Mouse (Mus musculus) olfactory bulb, adult 2 months (tissue): Measurements from ENCODE around the gene Lgr4. TPM values are rescaled to one million over a fixed set of nuclear protein-coding genes. Genes with fewer than 3 reads are reported as not detected.
A peak's percentile ranks its signal among the peaks of the same experiment; 100 is the strongest.

Experiments
- H3K27ac ChIP-seq: fragments of 200-500 bp; 2 replicates; pipeline ENCODE4 v1.5.1; 2012; ENCODE audit warnings: low read depth, low read length; ENCODE audit not compliant: insufficient read depth
- H3K4me1 ChIP-seq: fragments of 200-500 bp; 2 replicates; pipeline ENCODE4 v1.6.1; 2012; ENCODE audit warnings: low read length; ENCODE audit not compliant: control insufficient read depth, insufficient read depth
- H3K4me3 ChIP-seq: fragments of 200-500 bp; 2 replicates; pipeline ENCODE4 v1.5.1; 2012; ENCODE audit warnings: mild to moderate bottlenecking, low read depth, low read length, moderate library complexity; ENCODE audit not compliant: insufficient read depth
- CTCF ChIP-seq: fragments of 200-500 bp; IDR thresholded peaks from 2 replicates; pipeline ENCODE4 v1.5.1; 2012; ENCODE audit warnings: low read depth, mild to moderate bottlenecking, low read length, moderate library complexity; ENCODE audit not compliant: insufficient read depth
- POLR2A ChIP-seq: fragments of 200-500 bp; IDR thresholded peaks from 2 replicates; pipeline ENCODE4 v1.6.1; 2012; ENCODE audit warnings: mild to moderate bottlenecking, low read depth, low read length, moderate library complexity; ENCODE audit not compliant: insufficient read depth
- WGBS: fragments of 180-500 bp; shearing (Covaris S2); methylation state at CpG from one replicate; pipeline ENCODE4 v1.1.7; 2018; 5-methylcytosine and 5-hydroxymethylcytosine counted together
- polyA plus RNA-seq: library from polyadenylated mRNA; stranded (reverse); fragments of >200 nt; gene quantifications from 2 replicates; pipeline ENCODE4 v1.2.4, GENCODE M21; 2012; ENCODE audit warnings: low replicate concordance; ENCODE audit not compliant: missing spikeins, insufficient read depth, insufficient read length

Gene Lgr4
- polyA plus RNA-seq, 1 experiment = not detected

- Histone ChIP-seq H3K4me1 (no peaks in the 10 kb centered on the region), H3K4me3 (no peak overlapping the region), H3K27ac (no peak overlapping the region)
- TF ChIP-seq CTCF (no peak), POLR2A (no peak)
Measured at GRCm38 (mm10) chr2:110009449-110009848, 92.0 kb downstream of the Lgr4 start.

GRCm38 (mm10) chr2:110012184-110012725 lies 94.8 kb downstream of the Lgr4 start:
- WGBS = 86% methylated on average over 13 of the region's 13 CpGs

DNA sequence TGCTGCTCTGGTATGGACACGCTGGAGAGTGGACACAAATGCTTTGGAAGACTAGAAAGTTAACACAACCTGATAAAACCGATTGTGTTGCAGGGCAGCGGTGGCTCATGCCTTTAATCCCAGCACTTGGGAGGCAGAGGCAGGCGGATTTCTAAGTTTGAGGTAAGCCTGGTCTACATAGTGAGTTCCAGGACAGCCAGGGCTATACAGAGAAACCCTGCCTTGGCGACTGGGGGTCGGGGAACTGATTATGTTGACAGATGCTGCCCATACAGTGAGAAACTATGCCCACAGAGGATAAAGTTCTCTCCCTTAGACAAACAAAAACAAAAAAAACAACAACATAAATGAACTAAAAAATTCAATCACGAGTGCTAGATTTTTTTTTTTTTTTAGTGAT lies 99.6 kb downstream of the Lgr4 start:
- Histone ChIP-seq H3K4me3 (peak overlapping the region; percentile 88), H3K4me1 (no peaks in the 10 kb centered on the region), H3K27ac (no peak overlapping the region)
- 40% methylated on average over 7 of the region's 7 CpGs for WGBS
- TF ChIP-seq CTCF = no peak
- TF ChIP-seq POLR2A = no peak

More at GRCm38 (mm10) chr2:110012184-110012725, 94.8 kb downstream of the Lgr4 start:
- TF ChIP-seq CTCF = no peak
- TF ChIP-seq POLR2A = no peak
- Histone ChIP-seq H3K27ac (no peak overlapping the region), H3K4me3 (no peak overlapping the region), H3K4me1 (no peaks in the 10 kb centered on the region)

- H3K4me3 ChIP-seq = peak within 1 kb of the TSS; percentile 88
- H3K4me1 ChIP-seq = no peaks in the 10 kb centered on the region
- TF ChIP-seq CTCF = no peak
- TF ChIP-seq POLR2A = 0 out of 2 replicates have a peak, but pooled peaks have one; percentile 44
- under 1% methylated on average over 55 of the region's 55 CpGs for WGBS
- H3K27ac ChIP-seq = no peak within 1 kb of the TSS
Measured at GRCm38 (mm10) chr2:110017616-110018505, 100.4 kb downstream of the Lgr4 start, which contains the start of gene Ccdc34. Gene Ccdc34, plus strand, starts transcription at chr2:110017817.

DNA sequence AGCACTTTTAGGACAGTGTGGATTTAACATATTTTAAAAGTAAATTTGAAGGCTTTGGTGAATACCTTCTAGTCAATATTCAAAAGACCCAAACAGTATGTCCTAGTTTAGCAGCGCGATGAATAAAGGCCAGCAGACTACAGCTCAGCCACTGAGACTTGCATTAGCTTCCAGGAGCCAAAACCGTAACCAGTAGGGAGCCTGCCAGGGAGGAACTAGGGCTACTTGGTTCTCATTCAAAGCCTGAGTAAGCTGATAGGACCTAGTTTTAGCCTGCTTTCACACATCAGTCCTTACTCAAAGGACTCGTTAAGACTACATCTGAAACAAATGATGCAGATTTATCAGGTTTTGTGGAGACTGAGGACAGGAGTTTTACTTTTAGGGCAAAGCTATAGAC lies 102.2 kb downstream of the Lgr4 start:
- TF ChIP-seq POLR2A (no peak), CTCF (no peak)
- H3K4me1 ChIP-seq = no peaks in the 10 kb centered on the region
- WGBS = 53% methylated on average over 4 of the region's 4 CpGs
- H3K4me3 ChIP-seq = no peak overlapping the region
- H3K27ac ChIP-seq = no peak overlapping the region

DNA sequence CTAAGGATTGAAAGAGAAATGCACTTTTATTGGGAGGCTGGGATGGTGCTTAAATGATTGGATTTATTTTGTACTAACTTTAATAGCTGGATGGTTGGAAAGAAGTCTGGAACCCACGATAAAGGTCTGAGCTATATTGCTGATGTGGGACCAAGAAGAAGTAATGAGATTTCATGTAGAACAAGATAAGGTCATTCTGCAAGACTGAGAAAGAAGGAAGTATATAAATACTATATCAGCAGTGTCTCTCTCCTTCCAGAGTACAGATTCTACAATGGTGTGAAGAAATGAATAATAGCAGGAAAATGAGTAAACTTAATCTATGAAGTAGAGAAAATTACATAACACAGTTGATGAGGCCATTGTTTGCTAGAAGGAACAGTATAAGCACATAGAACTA lies 103.0 kb downstream of the Lgr4 start:
- TF ChIP-seq POLR2A (no peak), CTCF (no peak)
- H3K4me3 ChIP-seq = no peak overlapping the region
- no peak overlapping the region for H3K27ac ChIP-seq
- no peaks in the 10 kb centered on the region for H3K4me1 ChIP-seq
- WGBS = 91% methylated on average over 1 of the region's 1 CpGs

GRCm38 (mm10) chr2:110036265-110036664 lies 118.8 kb downstream of the Lgr4 start:
- no peak overlapping the region for H3K4me3 ChIP-seq
- 81% methylated on average over 4 of the region's 4 CpGs for WGBS
- H3K27ac ChIP-seq = no peak overlapping the region
- TF ChIP-seq CTCF = no peak
- no peak for TF ChIP-seq POLR2A
- no peaks in the 10 kb centered on the region for H3K4me1 ChIP-seq

- 80% methylated on average over 4 of the region's 4 CpGs for WGBS
- no peak overlapping the region for H3K27ac ChIP-seq
- no peaks in the 10 kb centered on the region for H3K4me1 ChIP-seq
- TF ChIP-seq POLR2A (no peak), CTCF (no peak)
- no peak overlapping the region for H3K4me3 ChIP-seq
Measured at GRCm38 (mm10) chr2:110036665-110037064, 119.2 kb downstream of the Lgr4 start.

GRCm38 (mm10) chr2:110037221-110037620 lies 119.8 kb downstream of the Lgr4 start:
- 94% methylated on average over 2 of the region's 2 CpGs for WGBS
- Histone ChIP-seq H3K4me1 (no peaks in the 10 kb centered on the region), H3K4me3 (no peak overlapping the region), H3K27ac (no peak overlapping the region)
- TF ChIP-seq POLR2A = no peak
- no peak for TF ChIP-seq CTCF

GRCm38 (mm10) chr2:110038341-110038740 lies 120.9 kb downstream of the Lgr4 start:
- Histone ChIP-seq H3K4me1 (no peaks in the 10 kb centered on the region), H3K27ac (no peak overlapping the region), H3K4me3 (no peak overlapping the region)
- no peak for TF ChIP-seq CTCF
- TF ChIP-seq POLR2A = no peak
- WGBS = 61% methylated on average over 5 of the region's 5 CpGs
